Mouse (Mus musculus): Measurements from ENCODE around the gene Cemip.

The Cemip gene

DNA sequence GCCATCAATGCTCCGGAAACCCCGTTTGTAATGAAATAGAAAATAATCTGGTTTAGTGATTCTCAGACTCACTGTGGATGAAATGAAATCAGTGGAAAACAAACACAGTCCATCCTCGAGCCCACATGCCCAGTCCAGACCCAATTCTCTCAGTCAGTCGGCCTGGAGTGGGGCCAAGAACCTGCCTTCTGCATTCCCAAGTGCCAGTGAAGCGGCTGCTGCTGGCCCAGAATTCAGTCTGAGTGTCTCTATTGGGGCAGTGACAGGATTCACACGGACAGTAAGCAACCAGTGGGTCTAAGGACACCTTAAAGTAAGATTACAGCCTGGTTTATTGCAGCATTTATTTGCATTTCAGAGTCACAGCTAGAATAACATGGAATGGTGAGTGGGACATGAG lies 10.2 kb upstream of the Cemip start:
- DNase-seq (ENCODE audit: low spot score): no peak

DNA sequence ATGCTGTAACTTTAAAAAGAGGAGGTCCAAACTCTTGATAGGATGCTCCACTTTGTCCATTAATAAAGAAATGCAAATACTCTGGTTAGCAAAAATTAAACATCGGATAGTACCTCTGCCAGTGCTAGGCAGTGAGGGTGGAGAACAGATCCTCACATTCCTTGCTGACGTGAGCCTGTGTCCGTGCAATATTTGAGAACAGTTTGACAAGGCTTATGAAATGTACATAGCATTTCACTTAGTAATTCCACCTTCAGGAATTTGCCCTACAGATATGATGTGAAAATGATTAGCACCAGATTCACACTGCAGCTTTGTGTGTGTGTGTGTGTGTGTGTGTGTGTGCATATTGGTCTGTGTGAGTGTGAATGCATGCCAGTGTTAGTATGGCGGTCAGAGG lies 4.5 kb upstream of the Cemip start:
- no peak for DNase-seq (ENCODE audit: low spot score)

DNA sequence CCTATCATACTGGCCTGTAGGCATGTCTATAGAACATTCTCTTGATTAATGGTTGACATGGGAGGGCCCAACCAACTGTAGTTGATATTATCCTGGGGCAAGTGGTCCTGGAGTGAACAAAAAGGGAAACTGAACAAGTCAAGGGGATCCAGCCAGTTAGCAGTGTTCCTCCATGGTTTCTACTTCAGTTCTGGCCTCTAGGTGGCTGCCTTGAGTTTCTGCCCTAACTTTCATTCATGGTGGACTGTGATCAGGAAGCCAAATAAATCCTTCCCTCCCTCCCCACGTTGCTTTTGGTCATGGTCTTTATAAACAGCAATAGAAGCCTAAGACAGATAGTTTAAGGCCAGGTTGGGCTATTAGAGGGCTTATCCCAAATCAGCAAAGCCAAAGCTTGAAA lies 3.5 kb upstream of the Cemip start:
- DNase-seq (ENCODE audit: low spot score): no peak

DNA sequence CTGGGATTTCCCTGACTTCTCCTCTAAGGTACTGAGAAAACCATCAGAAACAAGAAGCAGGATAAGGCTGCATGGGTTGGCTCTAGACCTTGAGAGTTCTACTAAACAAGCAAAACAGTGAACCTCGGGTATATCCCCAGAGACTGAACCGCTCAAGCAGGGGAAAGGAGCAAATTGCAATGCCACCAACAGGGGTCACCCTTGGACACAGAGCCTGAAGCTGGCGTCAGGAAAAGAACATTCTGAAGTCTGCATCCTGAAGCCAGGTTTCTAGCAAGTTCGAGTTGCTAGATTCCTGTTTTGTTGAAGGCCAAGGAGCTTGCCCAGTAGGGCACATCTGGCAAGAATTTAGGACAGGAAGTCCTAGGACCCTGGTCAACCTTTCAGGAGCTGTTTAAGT lies 2.7 kb upstream of the Cemip start:
- peak; percentile 49 for DNase-seq (ENCODE audit: low spot score)

DNA sequence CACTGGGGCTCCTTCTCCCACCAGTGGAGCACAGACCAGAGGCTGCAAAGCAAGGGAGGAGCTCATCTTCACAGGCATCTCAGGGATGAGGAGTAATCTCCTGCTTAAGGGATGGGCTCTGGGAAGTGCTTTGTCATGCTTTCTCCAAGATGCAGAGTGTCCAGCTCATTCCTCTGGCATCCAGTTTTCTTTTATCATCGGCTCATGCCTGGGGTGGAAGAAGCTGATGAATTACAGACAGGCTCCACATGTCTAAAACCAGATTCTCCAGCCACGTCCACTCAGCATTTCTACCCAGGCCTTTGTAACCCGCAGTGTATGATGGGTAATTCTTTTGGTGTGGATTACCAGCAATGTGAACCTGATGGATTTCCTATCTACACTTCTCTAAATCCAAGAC lies 1.9 kb upstream of the Cemip start:
- no peak for DNase-seq (ENCODE audit: low spot score)

DNA sequence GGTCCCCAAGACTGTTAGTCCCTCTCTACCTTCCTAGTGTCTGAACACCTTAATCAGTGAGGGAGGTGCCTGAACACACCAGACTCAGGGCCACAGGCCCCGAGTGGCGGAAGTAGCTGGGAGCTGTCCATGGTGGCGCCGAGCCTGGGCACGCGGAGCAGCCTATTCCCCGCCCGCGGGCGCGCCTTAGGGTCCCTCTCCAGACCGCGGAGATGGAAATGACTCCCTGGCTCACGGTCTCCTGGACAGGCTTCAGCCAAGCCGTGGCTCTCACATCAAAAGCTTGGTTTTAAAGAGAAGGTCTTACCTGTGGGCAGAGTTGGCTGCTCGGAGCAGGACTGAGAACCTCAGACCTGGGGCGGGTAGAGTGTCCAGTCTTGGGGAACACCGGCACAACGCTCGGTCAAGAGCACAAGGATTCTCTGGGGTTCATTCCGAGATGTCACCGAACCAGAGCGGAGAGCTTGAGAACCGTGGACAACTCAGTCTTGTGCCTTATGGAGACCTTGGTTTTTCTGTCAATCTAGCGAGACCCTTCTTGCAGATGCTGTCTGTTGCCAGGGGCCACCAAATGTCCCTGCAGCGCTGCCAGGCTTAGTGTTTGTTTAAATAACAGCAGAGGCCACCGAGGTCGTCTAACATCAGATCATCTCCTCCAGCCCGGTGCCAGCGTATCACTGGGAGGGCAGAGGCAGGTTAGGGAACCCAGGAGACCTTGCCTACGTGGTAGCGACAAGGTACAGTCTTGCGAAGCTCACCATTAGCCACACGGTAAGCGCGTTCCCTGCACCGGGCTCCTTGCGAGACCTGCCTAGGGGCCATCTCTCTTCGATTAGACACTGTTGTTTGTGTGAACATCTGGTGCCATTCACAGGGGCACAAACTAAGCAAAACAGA lies 1.0 kb downstream of the Cemip start:
- DNase-seq (ENCODE audit: low spot score): no peak

DNA sequence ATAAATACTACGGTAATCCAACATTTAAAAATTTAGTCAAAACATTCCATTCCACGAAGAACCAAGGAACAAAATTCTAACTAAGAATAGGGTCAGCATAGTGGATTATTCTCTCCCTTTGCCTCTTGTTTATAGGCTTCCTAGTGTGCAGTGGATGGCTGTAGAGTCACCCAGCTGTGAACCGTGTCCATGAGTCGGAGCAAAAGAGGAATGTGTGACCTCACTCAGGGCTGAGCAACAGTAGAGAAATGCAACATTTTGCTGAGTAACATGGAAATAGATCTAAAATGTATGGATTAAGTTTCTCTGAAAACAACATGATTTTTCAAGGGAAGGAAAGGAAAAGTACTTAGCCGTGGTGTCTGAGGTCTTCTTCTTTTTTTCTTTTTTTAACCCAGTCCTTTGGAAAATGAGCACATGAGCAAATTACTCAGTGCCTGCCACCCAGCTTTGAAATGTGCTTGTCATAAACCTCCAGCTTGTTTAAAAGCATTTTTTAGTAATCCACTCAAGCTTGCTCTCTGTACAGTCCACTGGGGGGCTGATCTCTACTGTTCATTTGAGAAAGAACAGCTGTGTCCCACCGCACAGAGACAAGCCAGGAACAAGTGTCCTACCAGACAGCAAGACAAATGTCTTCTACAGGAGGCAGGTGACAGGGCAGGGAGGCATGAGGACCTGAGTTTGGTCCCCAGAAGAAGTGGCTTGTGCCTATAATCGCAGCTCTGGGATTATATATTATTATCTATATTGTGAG lies 8.9 kb downstream of the Cemip start:
- DNase-seq (ENCODE audit: low spot score): no peak

DNA sequence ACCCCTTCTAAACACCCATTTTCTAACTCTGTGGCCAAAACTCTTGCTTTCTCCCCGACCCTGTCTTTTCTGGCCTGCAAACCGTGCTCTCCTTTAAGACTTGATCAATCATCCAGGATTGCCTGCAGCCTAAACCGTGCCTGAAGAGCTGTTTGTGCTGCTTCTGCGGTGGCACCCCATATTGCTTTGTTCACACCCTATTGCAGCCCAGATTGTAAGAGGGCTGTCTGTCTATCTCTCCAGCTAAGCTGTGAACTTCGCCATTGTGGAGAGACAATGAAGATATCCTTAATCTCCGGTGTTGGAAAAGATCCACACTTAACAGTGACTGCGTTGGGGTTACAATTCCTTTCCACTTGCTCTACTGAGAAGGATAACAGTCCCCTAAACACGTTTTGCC lies 12.0 kb downstream of the Cemip start:
- DNase-seq (ENCODE audit: low spot score): no peak

DNA sequence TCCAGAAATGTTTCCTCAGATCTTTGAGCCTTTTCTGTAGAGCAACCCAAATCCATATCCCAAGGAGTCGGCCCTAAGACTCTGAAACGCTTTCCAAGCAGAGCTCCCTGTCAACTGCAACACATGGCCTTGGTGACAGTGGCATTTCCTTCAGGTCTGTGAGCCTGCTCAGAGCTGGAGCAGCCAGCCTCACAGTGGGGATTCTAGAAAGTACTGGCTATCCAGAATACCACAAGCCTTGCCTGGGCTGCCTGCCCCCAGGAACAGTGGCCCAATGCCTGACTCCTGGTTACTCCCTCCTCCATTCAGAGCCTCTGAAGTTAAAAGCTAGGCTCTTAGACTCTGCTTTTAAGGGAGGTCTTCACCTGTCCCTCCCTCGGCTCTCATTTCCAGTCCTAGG lies 12.4 kb downstream of the Cemip start:
- DNase-seq (ENCODE audit: low spot score): no peak

DNA sequence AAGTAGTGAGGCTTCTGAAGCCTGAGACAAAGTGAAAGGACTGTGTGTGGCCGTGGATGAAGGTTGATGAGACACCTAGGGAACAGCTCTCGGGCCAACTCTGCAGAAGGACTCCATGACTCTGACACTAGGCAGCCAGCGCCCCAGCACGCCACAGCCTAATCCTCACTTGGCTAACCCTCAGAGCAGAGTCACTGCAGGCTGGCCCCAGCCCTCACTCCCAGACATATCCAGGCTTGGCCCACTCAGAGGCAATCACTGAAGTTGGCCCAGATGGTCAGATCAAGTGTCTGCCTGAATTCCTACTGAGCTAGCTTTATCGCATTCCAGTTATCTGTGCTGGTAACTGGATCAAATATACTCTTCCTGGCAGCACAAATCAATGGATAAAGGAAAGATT lies 17.4 kb downstream of the Cemip start:
- DNase-seq (ENCODE audit: low spot score): no peak

DNA sequence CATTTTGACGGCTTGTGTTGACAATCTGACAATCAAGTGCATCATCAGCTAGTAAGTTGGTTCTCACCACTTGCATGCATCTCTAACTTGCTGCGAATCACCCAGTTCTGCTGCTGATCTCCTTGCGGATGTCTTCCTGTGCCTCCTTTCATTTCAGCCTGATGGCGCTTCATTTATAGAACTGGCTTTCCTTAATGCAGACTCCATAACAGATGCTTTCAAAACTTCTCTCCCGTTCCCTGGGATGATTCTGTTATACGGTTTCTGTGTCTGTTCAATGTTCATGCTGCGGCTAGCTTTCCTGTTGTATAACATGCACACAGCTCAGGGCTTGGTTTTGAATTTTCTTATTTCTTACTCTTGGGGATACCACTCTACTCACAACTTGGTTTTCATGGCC lies 26.5 kb downstream of the Cemip start:
- DNase-seq (ENCODE audit: low spot score): no peak

DNA sequence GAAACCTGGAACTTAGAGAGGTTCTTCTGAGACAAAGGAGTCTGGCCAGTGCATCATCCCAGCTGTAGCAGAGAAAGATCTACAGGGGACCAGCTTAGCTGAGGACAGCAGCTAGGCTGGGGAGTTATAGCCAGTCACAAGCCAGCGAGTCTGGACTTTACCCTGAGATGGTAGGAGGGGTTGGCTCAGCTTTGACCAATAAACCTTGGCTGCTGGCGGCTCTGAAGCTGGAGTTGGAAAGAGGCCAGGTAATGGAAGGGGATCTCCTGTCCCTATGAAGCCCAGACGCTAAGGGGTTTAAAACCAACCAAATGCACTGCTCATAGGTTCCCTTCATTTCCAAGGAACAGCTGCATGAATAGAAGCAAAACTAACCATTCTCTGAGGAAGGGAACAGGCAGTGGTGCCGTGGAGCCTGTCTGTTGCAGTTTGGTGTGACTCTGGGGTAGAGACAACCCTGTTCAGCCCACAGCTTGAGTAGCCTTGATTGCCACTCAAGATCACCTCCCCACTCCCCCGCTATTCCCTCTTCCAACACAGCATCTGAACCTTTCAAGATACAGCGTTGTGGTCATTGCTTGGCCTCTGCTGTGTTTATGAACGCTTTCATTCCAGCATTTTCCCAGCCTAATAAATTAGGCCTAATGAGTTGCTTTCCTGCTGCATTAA lies 30.2 kb downstream of the Cemip start:
- DNase-seq (ENCODE audit: low spot score): no peak

DNA sequence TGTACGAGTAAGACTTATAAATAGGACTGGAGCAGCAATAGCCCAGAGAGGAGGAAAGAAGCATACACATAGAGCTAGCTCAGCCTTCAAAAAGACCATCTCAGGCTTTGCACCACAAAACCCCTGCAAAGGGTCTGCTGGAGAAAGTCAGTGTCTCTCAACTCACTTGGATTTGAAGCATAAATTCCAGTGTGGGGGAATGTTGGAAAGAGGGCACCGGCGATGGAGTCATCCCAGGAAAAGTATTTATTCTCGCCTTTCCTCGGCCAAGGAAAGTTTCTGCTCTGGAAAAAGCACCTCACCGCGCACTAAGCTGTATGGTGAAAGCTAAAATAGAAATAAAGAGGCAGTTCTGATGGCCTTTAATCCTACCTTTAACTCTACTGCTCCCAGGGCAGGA lies 32.4 kb downstream of the Cemip start:
- DNase-seq (ENCODE audit: low spot score): no peak

DNA sequence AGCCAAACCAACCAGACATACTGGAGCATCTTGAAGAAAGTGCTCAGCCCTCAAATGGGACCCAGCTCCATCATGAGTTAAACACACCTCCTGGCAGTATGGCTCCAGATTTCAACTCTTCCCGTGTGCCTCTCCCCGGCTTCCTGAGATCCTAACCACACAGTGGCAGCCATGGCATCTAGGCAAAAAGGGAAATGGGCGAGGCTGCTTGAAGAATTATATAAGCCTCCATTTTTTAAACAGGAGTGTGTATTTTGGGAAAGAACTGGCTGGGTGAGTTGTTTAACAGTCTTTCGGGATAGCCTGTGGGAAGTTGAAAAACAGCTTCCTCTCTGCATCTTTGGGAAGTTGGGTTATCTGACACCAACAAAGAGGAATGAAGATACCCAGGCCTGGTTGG lies 34.9 kb downstream of the Cemip start:
- no peak for DNase-seq (ENCODE audit: low spot score)

DNA sequence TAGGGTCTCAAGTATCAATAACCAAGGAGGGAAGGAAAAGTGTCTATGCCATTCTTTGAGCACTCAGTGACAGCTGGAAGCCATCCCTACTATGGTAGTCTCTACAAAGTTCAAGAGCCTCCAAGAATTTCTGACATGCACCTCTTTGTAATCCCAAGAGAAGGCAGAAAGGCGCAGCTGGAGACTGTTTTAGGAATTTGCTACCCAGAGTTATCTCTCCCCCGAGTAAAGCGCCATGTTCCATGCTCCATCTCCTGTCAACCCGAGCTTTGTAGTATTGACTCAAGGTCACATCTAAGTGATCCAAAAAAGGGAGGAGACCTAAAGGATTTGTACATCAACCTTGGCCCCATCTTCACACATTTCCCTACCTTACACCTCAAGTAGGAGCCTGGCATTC lies 40.8 kb downstream of the Cemip start:
- DNase-seq (ENCODE audit: low spot score): no peak

DNA sequence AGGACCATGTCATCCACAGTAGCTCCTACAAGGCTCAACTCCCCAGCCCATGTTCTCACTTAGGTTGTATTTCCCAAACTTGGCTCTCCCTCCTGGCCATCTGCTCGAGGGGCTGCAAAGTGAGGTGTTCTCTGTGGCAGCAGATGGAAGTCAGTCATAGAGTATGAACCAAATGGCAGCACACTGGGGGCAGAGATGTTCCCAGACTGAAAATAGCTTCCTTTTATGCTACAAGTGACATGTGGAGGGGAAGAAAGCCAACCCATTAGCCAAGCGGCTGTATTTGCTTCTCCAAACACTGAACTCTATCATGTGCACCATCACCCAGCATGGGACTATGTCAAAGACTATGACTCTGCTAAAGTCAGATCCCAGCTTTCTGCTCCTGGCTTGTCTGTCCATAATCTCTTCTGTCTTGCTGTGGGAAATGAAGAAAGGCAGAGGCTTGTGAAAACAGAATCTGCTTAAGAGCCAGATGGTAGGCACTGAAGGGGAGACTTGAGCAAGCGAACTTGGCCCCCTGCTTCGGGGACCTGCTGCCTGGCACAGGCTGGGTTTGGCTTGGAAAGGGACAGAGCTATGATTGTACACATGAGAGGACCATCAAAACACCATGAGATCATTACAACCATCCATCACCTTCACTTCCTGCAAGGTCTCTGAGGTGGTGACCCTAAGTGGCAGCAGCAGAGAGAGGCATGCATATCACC lies 41.6 kb downstream of the Cemip start:
- peak; percentile 79 for DNase-seq (ENCODE audit: low spot score)

DNA sequence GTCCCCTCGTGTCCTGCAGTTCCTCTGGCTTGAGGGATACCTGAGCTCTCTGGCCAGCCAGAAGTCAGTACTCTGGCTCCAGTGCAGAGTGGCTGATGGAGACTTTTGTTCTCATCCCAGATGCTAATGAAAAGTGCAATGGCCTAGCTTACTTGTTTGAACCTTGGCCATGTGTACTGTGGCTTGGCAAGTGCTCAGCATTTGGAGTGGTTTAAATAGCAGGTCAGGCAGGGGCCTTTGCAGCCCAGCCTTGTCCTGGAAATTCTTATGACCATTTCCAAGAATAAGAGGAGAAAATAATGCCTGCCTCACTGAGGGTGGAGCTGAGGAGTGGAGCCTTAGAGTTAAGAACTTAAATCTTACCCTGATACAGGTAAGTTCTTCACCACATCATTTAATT lies 43.6 kb downstream of the Cemip start:
- no peak for DNase-seq (ENCODE audit: low spot score)

DNA sequence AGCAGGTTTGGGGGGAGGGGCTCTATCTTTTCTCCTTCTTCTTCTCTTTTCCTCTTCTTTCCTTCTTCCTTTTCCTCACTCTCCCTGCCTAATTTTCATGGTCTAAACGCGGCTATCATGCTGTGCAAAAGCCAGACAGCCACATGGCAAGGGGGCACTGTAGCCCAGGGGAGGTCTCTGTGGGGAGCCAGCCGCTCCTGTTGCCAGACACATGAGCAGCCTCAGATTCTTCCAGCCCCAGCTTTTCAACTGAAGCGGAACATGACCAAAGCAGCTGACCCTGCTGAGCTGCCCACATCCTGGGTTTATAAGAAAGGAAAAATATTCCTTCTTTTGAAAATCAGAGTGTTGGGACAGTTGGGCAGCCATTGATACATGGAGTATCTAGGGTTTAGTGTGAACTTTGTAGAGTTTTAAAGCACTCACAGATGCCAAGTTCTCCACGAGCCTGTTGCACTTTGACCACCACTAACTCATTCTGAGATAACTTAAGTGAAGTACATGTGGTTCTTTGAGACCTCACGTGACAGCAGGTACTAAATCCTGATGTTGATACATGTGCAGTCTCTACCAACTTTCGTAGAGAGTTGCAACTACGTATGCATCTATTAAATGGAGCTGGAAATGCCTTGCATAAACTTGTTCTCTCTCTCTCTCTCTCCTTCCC lies 46.3 kb downstream of the Cemip start:
- DNase-seq (ENCODE audit: low spot score): no peak

DNA sequence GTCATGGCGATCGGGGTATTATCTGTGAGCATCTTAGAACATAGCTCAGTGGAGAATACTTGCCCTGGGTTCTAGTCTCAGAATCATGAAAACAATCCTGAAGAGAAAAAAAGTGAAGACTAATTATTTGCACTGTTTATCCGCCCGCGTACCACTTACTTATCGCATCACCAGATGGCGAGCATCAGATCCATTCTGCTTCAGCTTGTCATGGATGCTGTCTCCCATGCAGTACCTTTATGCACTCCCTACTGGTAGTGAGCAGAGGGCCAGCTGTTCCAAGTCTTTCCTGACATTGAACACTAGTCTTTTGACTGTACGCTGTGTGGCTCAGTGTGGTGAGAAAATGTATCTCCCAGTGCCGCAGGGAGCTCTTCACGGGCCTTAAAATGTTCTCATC lies 47.7 kb downstream of the Cemip start:
- peak; percentile 63 for DNase-seq (ENCODE audit: low spot score)

DNA sequence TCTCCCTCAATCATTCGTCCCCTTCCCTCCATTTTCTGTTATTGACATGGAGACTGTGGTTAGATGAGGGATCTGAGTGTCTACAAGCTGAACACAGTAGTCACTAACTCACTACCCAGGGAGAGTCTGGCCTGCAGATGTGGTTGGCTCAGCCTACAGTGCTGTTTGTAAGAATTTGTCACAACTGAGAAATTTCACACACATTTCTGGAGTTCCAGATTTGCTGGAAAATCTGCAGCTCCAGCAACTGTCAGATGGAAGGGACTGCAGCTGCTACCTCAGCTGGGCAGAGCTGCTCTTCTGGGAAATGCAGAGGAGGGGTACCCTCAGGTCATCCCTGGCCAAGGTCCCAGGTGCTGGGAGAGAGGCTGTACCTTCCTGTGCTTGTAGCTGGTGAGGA lies 53.5 kb downstream of the Cemip start:
- DNase-seq (ENCODE audit: low spot score): no peak

DNA sequence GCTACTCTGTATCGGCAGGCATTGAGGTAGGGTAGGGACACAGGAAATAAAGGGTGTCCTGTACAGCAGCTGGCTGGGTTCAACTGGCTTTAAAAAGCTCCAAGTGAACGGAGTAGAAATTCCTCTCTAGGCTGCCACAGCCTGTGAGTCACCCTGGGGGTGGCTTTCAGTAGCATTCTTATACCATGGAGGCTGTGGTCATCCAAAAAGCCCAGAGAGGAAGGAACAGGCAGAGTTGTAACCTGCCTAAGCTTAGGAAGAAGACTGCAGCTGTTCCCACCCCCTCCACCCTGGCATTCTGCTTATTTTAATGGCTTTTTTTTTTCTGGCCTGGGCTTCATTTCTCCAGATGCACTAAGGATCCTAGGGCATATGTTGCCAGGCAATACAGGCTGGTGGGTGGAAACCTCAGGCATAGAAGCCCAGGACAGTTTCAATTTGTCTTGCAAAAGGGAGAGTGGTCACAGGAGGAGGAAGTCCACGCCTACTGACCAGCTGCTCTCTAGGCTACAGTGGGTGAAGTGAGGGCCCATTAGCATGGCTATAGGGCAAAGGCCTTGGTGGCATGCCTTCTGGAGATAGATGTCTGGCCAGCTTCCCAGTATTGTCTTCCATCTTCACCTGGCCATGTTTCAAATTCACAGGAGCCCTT lies 57.1 kb downstream of the Cemip start:
- no peak for DNase-seq (ENCODE audit: low spot score)
